Mouse (Mus musculus) right cerebral cortex, postnatal 14 days (tissue): Measurements from ENCODE around the gene Natd1.

ENCODE experiments used
- DNase-seq: peaks from one replicate; pipeline ENCODE4 v3.0.0; 2022

Gene Natd1

DNA sequence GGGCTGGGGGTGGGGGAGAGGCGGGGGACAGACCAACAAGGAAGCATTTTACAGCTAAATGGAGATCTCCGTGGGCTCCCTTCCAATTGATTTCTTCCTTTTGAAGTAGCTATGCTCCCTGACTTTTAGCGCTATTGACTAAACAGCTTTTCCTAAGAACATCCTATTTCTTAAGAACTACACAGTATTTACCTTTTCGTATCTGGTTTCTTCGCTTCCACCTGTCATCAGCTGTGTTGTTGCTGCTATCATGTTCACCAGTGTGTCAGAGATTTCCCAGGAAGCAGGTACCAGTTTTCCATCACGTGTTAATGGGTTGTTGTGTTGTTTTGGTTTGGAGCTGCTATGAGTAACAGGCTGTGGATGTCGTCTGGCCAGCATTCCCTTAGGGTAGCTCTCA, at the start of gene Natd1:
TSS of gene Natd1 (minus strand) at position 260 of the 400 bp plus-strand sequence.
- DNase-seq: no peak

DNA sequence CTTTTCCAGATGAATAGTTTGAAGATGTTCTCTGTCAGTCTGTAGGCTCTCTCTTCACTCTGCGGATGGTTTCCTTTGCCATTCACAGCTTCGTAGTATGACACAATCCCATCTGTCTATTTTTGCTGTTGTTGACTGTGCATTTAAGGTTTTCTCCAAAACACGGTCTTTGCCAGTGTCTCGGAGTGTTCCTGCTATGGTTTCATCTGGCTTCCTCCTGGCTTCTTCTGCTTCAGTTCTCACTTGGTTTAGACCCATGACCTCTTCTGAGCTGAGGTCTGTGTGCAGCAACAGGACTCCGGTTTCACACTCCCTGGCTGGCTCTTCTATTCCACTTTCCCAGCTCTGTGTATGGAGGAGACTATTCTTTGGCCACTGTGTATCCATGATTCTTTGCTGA, 48.2 kb upstream of the Natd1 start:
- DNase-seq: no peak

DNA sequence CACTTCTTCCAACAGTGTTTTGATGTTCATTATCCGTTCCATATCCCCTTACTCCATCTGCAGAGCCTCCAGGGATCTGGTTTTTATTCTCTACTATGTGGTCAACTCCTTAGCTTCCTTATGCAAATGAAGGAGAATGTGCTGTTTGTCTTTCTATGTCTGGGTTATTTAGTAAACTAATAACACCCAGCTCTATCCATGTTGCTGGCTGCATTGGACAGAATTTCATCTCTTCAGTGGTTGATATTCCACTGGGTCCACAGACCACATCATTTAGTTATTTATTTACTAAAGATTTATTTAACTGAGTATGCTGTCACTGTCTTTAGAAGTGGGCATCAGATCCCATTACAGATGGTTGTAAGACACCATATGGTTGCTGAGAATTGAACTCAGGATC, 46.6 kb upstream of the Natd1 start:
- no peak for DNase-seq

DNA sequence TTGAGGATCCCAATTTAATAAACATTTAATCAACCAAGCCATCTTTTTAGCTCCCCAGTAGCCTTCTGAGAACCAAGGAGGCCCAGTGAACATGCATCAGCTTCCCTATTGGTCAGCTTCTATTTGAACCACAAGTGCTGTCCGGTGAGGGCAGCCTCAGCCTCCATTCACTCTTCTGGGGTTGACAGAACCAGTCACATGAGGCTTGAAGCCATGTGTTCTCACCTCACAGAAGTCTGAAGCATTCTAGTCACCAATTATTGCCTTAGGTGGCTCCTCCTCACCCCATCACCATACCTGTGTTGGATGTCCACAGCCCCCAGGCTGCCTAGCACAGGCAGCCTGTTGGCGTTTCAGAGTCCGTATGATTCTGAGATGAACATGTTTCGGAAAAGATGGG, 44.4 kb upstream of the Natd1 start:
- DNase-seq: no peak

DNA sequence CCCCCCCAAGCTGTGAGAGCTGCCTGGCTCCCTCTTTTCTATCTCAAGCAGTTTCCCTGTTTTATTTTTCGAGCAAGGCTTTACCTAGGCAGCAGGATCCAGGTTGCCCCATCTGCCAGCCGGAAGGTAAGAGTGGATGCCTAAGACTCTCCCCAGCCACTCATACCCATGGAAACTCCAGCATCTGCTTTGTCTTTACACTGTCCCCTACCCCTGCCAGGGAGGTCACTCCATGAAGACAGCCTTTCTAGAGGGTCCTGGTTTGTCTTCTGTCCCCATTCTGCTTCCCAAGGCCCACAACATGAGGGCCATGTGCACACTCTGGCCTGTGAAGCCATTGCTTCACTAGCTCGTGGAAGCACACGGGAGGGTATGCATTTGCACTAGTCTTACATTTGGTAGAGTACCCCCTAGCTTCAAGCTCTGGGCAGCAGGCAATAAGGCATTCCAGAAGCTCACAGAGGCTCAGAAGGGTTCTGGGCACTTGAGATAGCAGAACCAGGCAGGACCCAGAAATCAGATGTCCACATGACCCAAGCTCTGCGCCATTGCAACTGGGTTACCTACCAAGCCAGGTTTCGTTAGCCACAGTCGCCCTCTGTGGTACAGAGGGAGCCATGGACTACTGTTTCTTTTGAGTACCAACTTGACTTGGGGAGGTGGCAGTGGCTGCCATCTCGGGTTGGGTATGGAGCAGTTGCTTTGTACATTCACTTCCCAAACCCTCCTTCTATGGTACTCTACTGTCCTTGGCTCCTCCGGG, 41.3 kb upstream of the Natd1 start:
- no peak for DNase-seq

DNA sequence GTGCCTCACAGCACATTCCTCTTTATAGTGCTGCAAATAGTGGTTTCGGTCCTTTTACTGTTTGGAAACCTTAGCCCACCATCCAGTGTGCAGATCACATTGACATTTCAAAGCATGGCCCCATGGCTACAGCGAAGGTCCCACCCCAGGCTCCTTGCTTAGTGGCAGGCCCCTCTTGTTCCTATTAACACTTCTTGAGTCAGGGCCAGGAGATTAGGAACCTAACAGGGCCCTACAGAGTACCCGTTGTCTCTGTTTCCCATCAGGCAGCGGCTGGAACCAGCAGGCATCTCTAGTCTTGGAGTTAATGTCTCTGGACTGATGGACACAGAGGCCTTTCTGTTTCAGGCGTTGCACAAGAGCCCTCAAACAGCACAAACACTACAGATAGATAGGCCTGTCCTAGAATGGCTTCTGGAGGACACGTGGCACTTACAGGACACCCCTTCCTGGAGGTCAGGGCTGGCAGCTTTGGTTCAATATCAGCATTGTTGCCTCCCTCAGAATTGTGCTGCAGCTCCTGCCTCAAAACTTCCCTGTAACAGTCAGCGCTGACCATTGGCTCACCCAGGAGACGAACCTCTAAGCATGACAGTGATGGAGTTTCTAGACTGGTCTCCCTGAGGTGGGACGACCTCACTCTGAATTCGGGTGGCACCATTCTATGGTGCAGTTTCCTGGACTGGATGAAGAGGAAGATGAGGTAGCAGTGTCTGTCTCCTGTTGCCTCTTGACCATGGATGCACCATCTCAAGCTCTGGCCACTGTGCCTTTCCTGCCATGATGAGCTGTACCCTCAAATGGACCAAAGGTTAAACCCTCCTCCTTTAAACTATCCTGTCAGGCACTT, 39.9 kb upstream of the Natd1 start:
- DNase-seq: no peak

DNA sequence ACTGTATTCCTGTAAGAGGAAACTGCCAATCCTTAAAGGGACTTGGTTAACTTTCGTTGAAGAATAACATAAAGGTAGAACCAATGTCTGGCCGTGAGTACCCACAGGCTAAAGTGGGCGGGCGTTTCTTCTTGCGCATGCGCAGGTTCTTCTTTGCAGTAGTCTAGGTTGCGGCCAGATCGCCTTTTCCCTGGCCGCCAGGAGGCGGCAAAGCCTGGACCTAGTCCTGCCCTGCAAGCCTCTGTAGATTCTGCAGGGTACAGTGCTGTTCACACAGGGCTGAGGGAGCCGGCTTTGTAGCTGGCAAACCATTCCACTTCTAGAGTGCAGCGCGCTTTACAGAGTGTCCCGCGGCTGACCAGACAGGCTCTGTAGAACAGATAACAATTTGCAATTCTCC, 39.3 kb upstream of the Natd1 start:
- peak; percentile 92 for DNase-seq

DNA sequence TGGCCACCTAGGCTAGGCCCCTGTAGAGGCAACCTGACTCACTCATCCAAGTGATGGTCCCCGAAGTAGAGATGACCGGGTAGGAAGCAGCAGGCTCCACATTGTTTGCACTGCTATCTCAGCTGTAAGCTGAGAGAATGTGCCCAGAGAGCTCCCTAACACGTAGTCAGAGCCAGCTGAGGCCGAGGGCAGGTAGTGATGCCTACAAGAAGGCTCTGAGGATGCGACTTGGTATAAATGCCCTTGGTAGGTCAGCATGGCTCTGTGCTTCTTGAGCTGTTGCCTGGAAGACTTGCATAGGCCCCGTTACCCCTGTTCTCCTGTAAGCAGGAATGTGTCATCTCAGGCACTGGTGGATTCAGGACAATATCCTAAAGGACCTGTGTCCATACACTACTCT, 38.4 kb upstream of the Natd1 start:
- no peak for DNase-seq

DNA sequence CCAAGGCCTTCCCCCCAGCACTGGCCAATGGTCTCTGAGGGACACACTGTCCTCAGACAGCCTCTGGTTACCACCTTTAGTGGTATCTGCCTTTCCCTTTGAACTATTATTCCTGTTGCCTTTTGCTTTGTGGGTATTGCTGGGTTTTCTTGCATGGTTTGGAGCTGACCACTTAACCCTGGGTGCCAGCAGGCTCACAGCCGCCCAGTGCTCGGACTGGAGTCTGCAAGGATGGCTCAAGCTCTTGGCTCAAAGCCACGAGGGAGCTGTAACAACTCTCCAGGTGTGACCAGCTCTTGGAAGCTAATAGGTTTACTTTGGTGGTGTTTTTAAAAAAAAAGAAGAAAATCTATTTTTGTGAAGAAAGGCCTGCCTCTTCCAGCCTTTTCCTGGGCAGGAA, 37.8 kb upstream of the Natd1 start:
- DNase-seq: no peak

DNA sequence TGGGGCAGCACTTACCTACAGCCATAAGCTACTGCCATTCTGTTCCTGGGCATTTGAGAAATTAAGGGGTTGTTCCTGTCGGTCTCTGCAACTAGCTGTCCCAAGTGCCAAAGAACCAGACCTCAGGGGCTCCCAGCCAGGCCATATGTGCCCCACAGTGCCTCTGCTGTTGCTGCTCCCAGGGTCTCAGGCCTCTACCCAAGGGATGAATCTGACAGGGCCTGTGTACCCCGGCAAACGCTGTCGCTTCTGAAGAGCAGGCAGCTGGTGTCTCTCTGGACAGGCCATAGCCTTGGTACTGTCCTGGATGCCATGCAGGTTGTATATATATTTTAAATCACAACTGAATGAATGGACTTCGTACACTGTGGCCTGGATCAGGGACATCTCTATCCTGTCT, 37.3 kb upstream of the Natd1 start:
- no peak for DNase-seq

DNA sequence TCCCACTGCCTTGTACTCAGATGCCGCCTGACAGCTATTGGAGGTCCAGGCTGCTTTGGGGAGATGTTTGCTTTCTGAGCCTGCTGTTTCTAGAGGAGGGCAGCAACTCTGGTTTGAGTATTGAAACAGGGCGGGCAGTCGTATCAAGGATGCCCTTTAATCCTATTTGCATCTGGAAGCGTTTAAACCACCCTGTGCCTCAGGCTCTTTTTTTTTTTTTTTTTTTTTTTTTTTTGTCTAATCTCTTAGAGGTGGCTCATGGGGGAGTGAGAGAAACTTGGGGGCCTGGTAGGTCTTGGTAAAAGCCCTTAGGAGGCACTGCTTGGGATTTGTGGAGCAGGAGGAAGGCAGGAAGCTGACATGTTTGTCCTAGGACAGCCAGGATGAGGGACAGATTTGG, 30.5 kb upstream of the Natd1 start:
- DNase-seq: no peak

DNA sequence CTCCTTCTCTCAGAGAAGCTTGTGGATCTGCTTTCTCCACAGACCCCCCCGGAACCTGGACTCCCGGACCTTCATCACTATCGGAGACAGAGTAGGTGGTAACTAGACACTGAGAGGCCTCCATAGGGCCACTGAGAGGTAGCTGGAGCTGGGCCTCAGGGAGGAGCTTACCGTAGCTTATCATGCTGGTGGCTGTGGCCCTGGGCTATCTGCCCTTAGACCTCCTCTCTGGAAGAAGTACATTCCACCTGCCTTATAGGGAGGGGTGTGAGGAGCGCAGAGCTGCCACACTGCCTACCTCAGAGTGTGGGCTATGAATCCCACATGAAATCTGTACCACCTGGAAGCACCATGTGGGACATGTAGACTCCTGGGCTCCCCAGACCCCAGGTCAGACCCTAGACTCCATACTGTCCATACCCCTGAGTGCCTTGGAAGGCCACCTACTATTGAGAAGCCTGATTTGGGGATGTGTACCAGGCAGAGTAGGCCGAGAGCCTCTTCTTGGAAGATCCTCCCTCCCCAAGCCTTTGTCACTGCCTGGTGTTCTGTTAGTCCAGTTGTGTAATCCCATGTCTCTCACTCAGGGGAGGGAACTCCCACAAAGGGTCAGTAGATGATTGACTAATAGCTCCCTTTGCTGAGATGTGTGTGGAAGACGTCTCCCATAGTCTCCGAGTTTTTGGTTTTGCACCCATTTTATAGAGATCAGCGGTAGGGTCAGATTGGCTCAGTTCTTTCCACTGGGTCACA, 27.9 kb upstream of the Natd1 start:
- DNase-seq: no peak

DNA sequence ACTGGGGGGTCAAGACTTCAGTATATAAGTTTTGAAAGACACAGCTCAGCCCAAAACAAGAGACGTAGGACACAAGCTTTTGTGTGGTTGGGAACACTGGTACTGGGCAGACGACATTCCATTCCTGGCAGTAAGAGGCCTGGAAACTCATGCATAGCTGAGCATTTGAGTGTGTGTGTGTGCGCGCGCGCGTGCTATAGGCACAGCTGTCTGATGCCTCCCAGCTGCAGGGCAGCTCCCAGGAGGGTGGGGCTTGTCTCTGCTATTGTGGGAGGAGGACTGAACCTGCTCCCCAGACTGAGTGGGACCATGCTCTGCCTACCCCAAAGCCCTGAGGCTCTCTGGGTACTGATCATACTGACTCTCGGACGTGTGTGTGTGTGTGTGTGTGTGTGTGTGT, 26.8 kb upstream of the Natd1 start:
- DNase-seq: no peak

DNA sequence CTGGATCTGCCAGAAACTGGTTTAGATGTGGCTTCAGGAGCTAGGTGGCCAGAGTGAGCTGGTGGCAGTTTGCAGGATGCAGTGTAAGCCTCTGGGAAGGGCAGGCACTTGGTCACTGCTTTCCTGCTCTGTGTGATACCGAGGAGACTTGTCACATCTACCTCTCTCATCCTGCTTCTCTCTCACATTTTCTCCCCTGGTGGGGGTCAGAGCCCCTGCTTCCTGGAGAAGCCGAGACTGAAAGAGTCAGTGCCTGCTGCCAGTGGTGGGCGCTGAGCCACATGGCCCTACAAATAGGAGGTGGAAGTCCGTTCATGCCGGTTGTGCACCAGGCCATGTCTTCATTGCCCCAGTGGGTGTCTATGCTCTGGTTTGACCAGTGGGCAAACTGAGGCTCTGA, 26.0 kb upstream of the Natd1 start:
- no peak for DNase-seq

DNA sequence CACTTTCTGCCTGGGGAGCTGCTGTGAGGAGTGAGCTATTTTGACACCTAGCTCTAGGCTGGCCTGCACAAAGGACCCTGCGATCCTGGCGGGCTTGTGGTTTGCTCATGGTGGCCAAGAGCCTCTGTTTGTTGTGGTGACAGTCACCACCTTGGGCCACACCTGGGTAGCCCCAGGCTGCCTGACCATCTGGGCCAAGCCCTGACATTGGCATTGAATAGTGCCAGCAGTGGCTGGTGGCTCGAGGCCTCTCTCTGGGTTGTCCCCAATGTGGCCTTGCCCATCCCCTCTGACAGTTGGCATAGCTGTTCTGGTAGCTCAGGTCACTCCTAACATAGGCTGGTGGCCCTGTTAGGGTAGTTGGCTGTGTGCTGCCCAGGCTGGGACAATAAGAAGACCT, 24.9 kb upstream of the Natd1 start:
- no peak for DNase-seq

DNA sequence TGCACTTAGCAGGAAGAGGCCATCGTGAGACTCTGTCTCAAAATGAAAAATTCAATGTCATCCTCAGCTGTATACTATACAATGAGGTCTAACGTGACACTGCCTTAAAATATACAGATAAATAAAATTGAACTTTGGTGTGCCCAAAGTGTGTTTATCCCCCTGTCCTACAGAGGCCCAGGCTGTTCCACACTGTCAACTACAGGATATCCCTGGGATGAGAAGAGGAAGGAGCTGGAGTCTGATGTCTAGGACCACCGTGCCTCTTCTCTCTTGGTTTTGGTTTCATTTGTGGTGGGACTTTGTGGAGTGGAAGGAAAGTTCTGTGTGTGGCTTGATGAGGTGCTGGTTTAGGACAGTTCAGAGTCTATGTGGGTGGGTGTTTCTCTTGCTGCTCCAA, 23.1 kb upstream of the Natd1 start:
- no peak for DNase-seq

DNA sequence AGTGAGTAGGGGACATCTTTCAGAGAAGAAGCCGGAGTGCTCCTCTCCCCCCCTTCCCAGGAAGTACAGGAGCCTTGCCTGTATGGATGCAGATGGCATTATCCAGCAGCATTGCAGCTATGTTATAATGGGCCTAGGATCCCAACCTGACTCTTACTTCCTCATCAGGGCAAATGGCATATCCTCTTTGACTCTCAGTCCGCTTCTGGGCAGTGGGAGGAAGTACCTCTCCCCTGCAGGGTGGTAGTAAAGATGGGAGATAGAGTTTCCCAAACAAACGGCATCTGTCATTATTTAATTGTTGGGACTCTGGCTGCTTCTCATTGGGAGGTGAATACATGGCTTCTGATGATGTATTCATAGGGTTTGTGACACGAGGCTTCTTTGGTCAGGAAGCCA, 21.4 kb upstream of the Natd1 start:
- no peak for DNase-seq

DNA sequence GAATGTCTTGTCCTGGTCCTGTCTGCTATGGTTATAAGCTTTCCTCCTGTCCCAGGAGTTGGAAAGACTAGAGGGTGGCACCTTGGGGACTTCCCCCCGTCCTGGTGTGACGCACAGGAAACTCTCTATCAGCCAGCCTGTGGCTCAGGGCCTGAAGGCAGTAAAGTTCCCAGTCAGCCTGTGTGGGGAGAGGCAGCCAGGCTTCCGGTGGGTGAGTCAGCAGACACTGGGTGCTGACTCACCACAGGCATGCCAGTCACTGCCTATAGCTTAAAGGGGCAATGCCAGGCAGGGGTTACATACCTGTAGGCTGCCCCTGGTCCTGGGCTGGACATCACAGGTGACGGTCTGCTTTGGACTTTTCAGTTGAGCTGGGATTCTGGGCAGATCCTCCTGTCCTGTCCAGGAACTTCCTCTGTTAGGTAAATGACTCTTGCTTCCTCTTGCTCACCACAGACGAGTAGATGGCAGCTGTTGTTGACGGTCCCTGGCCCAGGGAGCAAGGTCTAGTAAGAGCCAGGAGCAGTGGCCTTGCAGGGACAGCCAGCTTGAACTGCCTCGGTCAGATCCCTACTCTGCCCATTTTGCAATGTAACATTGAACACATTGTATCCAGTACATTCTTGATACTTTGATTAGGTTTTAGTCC, 20.9 kb upstream of the Natd1 start:
- DNase-seq: peak; percentile 30

DNA sequence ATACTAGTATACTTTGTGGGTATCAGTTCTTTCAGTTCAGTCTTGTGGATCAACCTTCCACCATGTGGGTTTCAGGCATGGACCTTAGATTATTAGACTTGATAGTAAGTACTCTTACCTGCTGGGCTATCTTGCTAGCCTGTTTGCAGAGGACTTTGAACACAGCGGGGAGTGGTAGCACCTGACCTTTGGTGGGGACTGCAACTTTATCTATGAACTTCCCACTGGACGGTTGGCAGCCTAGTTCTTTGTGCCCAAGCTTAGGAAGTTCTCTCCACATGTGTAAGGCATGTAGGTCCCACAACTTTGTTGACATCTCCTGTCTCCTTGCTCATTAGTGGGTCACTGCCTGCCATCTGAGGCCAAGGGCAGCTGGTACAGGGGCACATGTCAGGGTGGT, 20.2 kb upstream of the Natd1 start:
- DNase-seq: no peak

DNA sequence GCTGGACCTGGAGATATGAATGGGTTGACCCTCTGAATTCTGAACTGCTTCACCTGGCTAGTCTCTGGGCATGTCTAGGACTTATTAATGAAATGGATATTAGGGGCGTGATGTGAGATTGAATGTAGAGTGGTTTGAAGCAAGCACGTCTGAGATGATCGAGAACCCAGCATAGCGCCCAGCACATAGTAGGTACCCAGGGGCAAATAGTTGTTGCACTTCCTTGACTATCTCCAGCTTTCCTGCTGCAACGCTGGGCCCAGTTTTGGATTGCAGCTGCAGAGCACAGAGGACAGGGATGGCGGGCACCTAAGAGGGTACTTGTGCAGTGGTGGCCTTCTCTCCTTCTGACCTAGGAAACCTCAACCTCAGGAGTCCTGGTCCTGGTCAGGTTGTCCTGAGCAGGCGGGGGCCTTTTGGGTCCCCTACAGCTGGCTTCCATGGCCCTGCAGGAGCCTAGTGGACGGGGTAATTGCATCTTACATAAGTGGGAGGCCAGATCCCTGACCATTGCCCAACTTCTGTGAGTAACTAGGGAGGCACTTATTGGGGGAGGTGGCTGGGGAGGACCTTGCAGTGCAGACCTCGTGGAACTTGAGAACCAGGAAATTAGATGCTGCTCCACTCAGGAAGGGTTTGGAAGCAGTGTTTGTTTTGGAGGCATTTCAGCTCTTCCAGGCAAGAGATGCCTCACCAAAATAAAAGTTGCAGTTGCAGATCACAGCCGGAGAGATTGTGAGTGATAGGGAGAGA, 18.8 kb upstream of the Natd1 start:
- DNase-seq: no peak

DNA sequence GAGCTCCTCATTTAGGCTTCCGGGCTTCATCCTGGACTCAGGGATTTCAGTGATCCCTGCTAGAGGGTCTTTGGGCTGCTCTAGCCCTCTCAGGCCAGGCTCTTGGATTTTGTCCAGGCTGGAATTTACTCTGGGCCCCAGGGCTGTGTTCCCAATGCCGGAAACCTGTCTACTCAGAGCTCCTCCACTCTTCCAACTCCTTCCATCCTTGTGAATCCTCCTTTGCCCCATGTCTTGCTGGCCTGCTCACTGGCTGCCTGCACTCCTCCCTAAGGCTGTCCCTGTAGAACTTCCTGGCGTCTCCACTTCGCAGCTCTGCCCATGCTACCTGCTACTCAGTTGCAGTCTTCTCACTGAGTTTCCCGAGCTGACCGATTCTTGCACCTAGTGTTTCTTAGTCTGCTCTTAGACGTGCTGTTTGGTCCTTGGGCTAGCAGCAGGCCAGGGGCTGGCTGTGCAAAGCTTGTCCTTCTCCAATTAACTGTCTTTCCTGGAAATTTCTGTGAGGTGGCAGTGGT, 18.0 kb upstream of the Natd1 start:
- DNase-seq: no peak

DNA sequence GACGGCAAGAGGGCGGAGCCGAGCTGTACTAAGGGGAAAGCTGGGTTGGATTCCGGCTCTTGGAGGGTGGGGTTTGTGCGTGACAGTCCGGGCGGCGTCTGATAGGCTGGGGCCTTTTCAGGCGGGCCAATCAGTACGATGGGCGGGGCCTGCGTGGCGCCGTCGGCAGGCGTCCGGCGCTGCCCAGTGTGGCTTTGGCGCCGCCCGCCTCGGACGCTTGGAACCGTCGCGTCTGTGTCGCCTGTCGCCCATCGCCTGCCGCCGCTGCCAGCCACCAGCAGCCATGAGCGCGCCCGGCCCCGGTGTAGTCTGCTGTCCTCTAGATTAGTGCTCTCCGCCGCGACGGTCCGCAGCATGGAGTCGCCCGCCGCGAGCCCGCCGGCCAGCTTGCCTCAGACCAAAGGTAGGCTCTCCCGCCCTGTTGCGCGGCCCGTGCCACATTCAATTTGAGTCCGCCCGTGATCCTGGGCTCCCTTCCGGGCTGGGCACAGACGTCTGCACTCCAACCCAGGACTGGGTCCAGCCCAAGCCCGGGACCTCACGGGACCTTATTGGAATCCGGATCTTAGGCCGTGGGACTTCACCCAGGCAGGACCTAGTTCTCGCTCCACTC, 17.4 kb upstream of the Natd1 start, which contains the start of gene Map2k3:
TSS of gene Map2k3 (plus strand) at position 165 of the 613 bp plus-strand sequence.
- DNase-seq: peak; percentile 95
